Mouse (Mus musculus) neural tube, embryonic 14.5 days (tissue): ENCODE measurements around the gene Cysrt1. TPM values are rescaled to one million over a fixed set of nuclear protein-coding genes. Genes with fewer than 3 reads are reported as not detected.
A peak's percentile ranks its signal among the peaks of the same experiment; 100 is the strongest.

Experiments
- ATAC-seq: fragments of 200-750 bp; cut with Nextera tagmentation; 2 replicates; pipeline ENCODE4 v1.8.0; 2017; ENCODE audit warnings: low read depth, mild to moderate bottlenecking, moderate TSS enrichment, moderate library complexity
- H3K27ac ChIP-seq: fragments of 300-500 bp; sonication (generic); 2 replicates; pipeline ENCODE4 v1.5.1; 2014; ENCODE audit warnings: low read depth, mild to moderate bottlenecking, control low read depth, low read length, moderate library complexity, mixed read lengths
- H3K27me3 ChIP-seq: fragments of 300-500 bp; sonication (generic); 2 replicates; pipeline ENCODE4 v1.6.1; 2014; ENCODE audit warnings: low read length; ENCODE audit not compliant: control insufficient read depth, insufficient read depth
- H3K36me3 ChIP-seq: fragments of 300-500 bp; sonication (generic); 2 replicates; pipeline ENCODE4 v1.6.1; 2014; ENCODE audit warnings: low read length, mixed read lengths; ENCODE audit not compliant: control insufficient read depth, insufficient read depth
- H3K4me1 ChIP-seq: fragments of 300-500 bp; sonication (generic); 2 replicates; pipeline ENCODE4 v1.6.1; 2014; ENCODE audit warnings: low read length; ENCODE audit not compliant: control insufficient read depth, insufficient read depth
- H3K4me2 ChIP-seq: fragments of 300-500 bp; sonication (generic); 2 replicates; pipeline ENCODE4 v1.6.1; 2014; ENCODE audit warnings: mild to moderate bottlenecking, low read depth, low read length, control low read depth
- H3K4me3 ChIP-seq: fragments of 300-500 bp; sonication (generic); 2 replicates; pipeline ENCODE4 v1.5.1; 2014; ENCODE audit warnings: low read depth, low read length, control low read depth, mixed read lengths
- H3K9ac ChIP-seq: fragments of 300-500 bp; sonication (generic); replicated peaks from 2 replicates; pipeline ENCODE4 v1.6.1; 2014; ENCODE audit warnings: low read depth, mild to moderate bottlenecking, control low read depth, low read length, mixed read lengths
- H3K9me3 ChIP-seq: fragments of 300-500 bp; sonication (generic); 2 replicates; pipeline ENCODE4 v1.6.1; 2016; ENCODE audit warnings: low read length; ENCODE audit not compliant: control insufficient read depth
- WGBS: fragments of 180-500 bp; shearing (Covaris S2); extraction: QIAGEN DNeasy Blood & Tissue Kit; methylation state at CpG from one replicate; pipeline ENCODE4 v1.1.7; 2014; 5-methylcytosine and 5-hydroxymethylcytosine counted together
- polyA plus RNA-seq: library from polyadenylated mRNA; unstranded; fragments of >200 nt; fragmentation: Nextera tagmentation; extraction: Ambion mirVana; gene quantifications from 2 replicates; pipeline ENCODE4 v1.2.1, GENCODE M21; 2014

Cysrt1 gene
- polyA plus RNA-seq, 1 experiment from 2014 or later = 0.33 TPM

DNA sequence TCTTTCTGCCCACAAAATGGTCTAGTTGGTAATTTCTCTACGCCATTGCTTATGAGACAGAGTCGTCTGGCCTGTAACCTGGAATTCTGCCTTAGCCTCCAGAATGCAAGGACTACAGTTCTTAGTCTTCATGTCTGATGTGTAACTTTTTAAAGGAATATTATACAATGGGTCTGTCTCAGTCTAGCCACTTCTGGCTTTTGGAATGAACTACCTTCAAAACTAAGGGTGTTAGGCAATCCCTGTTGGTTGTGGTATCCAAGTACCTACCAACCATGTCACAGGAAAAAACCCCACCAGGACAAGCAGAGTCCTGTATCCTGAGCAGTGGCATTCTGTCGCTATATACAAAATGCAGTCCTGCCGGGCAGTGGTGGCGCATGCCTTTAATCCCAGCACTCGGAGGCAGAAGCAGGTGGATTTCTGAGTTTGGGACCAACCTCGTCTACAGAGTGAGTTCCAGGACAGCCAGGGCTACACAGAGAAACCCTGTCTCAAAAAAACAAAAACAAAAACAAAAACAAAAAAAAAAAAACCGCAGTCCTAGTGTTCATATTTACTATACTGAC lies 16.4 kb downstream of the Cysrt1 start:
- 78% methylated on average over 8 of the region's 8 CpGs for WGBS
- no peak for ATAC-seq
- Histone ChIP-seq H3K27me3 (no peaks in the 10 kb centered on the region), H3K9ac (no peak overlapping the region), H3K4me3 (peak overlapping the region; percentile 81; the same call in 1 of the 2 replicates), H3K4me2 (peak overlapping the region; percentile 51), H3K9me3 (no peaks in the 10 kb centered on the region), H3K36me3 (no peaks in the 10 kb centered on the region), H3K27ac (peak overlapping the region; percentile 91), H3K4me1 (peaks cover 7% of the 10 kb centered on the region; the same call in 1 of the 2 replicates)

- no peaks in the 10 kb centered on the region for H3K9me3 ChIP-seq
- H3K9ac ChIP-seq = peak overlapping the region; percentile 51
- H3K4me3 ChIP-seq = peak overlapping the region; percentile 81
- peak; percentile 97 for ATAC-seq
- H3K27ac ChIP-seq = peak overlapping the region; percentile 91
- H3K4me1 ChIP-seq = peaks cover 7% of the 10 kb centered on the region; the same call in 1 of the 2 replicates
- peak overlapping the region; percentile 51 for H3K4me2 ChIP-seq
- H3K36me3 ChIP-seq = no peaks in the 10 kb centered on the region
- WGBS = 2% methylated on average over 41 of the region's 41 CpGs
- no peaks in the 10 kb centered on the region for H3K27me3 ChIP-seq
These were observed 17.2 kb downstream of the Cysrt1 start for GRCm38 (mm10) chr2:25224766-25225752.

- no peaks in the 10 kb centered on the region for H3K27me3 ChIP-seq
- H3K4me1 ChIP-seq = peaks cover 7% of the 10 kb centered on the region; the same call in 1 of the 2 replicates
- WGBS = under 1% methylated on average over 17 of the region's 17 CpGs
- H3K4me3 ChIP-seq = peak within 1 kb of the TSS; percentile 81
- no peak for ATAC-seq
- H3K4me2 ChIP-seq = peak within 1 kb of the TSS; percentile 94
- no peaks in the 10 kb centered on the region for H3K36me3 ChIP-seq
- peak within 1 kb of the TSS; percentile 91 for H3K27ac ChIP-seq
- H3K9ac ChIP-seq = peak within 1 kb of the TSS; percentile 75
- no peaks in the 10 kb centered on the region for H3K9me3 ChIP-seq
These were observed 17.8 kb downstream of the Cysrt1 start, which contains the start of gene Tubb4b for GRCm38 (mm10) chr2:25224492-25224765. Gene Tubb4b, minus strand, starts transcription at chr2:25224702.

GRCm38 (mm10) chr2:25223681-25224491 lies 18.4 kb downstream of the Cysrt1 start:
- Histone ChIP-seq H3K9me3 (no peaks in the 10 kb centered on the region), H3K27me3 (no peaks in the 10 kb centered on the region), H3K9ac (peak overlapping the region; percentile 75), H3K4me2 (peak overlapping the region; percentile 94), H3K4me1 (peaks cover 7% of the 10 kb centered on the region; the same call in 1 of the 2 replicates), H3K4me3 (peak overlapping the region; percentile 81), H3K36me3 (no peaks in the 10 kb centered on the region), H3K27ac (peak overlapping the region; percentile 86)
- WGBS = 3% methylated on average over 53 of the region's 53 CpGs
- peak; percentile 42 for ATAC-seq

DNA sequence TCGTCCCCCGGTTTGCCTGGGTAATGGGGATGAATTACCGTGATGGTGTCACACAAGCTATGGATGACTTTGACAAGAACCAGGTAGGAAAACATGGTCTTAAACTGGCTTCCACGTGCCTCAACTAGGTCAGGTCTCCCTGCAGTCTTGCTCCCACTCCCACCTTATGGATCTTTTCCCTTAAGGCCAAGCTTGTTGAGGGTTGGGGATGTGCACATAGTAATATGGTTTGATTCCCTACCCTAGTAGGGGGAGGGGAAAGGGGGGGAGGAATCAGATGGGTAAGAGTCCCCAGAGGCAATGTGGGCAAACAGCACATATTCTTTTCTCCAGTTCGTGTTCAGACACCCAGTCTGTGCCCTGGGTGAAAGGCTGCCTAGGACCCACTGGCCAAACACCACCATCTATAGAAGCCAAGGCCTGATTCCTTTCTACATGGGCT lies 20.9 kb downstream of the Cysrt1 start:
- Histone ChIP-seq H3K9ac (no peak overlapping the region), H3K36me3 (no peaks in the 10 kb centered on the region), H3K4me2 (no peak overlapping the region), H3K4me1 (peaks cover 7% of the 10 kb centered on the region; the same call in 1 of the 2 replicates), H3K27ac (no peak overlapping the region), H3K9me3 (no peaks in the 10 kb centered on the region), H3K4me3 (no peak overlapping the region), H3K27me3 (no peaks in the 10 kb centered on the region)
- 75% methylated on average over 5 of the region's 5 CpGs for WGBS
- ATAC-seq = no peak

DNA sequence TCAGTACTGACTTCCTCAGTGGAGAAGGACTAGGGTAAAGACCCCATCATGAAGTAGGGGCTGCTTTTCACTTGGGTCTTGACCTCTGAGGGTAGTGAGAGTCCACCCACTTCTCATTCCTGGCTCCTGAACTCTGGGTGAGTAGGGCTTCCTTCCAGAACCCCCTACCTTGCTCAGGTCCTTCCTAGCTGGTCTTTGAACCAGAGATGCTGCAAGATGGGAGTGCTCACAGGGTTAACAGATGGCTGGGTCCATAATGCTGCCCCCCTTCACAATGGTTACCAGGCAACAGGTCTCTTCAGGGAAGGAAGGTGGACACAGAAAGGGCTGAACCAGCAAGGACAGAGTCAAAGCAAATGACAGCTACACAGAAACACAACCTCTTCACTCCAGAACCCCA lies 23.8 kb downstream of the Cysrt1 start, which contains the start of gene Fam166a:
Gene Fam166a (plus strand): TSS at position 301 of the 400 bp plus-strand sequence.
- Histone ChIP-seq H3K9ac (no peak within 1 kb of the TSS), H3K4me1 (peaks cover 3% of the 10 kb centered on the region; the same call in 1 of the 2 replicates), H3K27ac (no peak within 1 kb of the TSS), H3K4me2 (no peak within 1 kb of the TSS), H3K9me3 (no peaks in the 10 kb centered on the region), H3K36me3 (no peaks in the 10 kb centered on the region), H3K4me3 (no peak within 1 kb of the TSS), H3K27me3 (no peaks in the 10 kb centered on the region)
- ATAC-seq = no peak

- Histone ChIP-seq H3K4me2 (no peak overlapping the region), H3K36me3 (no peaks in the 10 kb centered on the region), H3K9ac (no peak overlapping the region), H3K4me1 (no peaks in the 10 kb centered on the region), H3K9me3 (no peaks in the 10 kb centered on the region), H3K4me3 (no peak overlapping the region), H3K27me3 (no peaks in the 10 kb centered on the region), H3K27ac (no peak overlapping the region)
- 65% methylated on average over 2 of the region's 2 CpGs for WGBS
- no peak for ATAC-seq
These were observed 24.6 kb downstream of the Cysrt1 start for GRCm38 (mm10) chr2:25217666-25218065.

GRCm38 (mm10) chr2:25214444-25214843 lies 27.8 kb downstream of the Cysrt1 start, which contains the start of gene Stpg3:
Gene Stpg3, minus strand, starts transcription at chr2:25214637.
- WGBS = 82% methylated on average over 3 of the region's 3 CpGs
- H3K9me3 ChIP-seq = no peaks in the 10 kb centered on the region

More at GRCm38 (mm10) chr2:25214444-25214843, 27.8 kb downstream of the Cysrt1 start, which contains the start of gene Stpg3:
- H3K36me3 ChIP-seq = no peaks in the 10 kb centered on the region
- no peak within 1 kb of the TSS for H3K27ac ChIP-seq
- H3K4me3 ChIP-seq = no peak within 1 kb of the TSS
- no peak for ATAC-seq
- no peaks in the 10 kb centered on the region for H3K27me3 ChIP-seq
- H3K9ac ChIP-seq = no peak within 1 kb of the TSS
- no peak within 1 kb of the TSS for H3K4me2 ChIP-seq
- H3K4me1 ChIP-seq = peaks cover 10% of the 10 kb centered on the region
